Mouse (Mus musculus) MN1 (cell line): ENCODE results near the gene Cdhr3.

ENCODE experiments used
- DNase-seq: peaks from one replicate; pipeline ENCODE4 v3.0.0-alpha.2; 2016; ENCODE audit warnings: low spot score

The Cdhr3 gene

GRCm38 (mm10) chr12:33076309-33076708 is 16.4 kb downstream of the Cdhr3 start:
- DNase-seq, result no peak

GRCm38 (mm10) chr12:33071901-33072672 is 20.6 kb downstream of the Cdhr3 start:
- DNase-seq, result peak; percentile 62

GRCm38 (mm10) chr12:33068977-33069376 is 23.7 kb downstream of the Cdhr3 start:
- no peak for DNase-seq

GRCm38 (mm10) chr12:33066355-33066754 is 26.3 kb downstream of the Cdhr3 start:
- DNase-seq, result peak; percentile 49

GRCm38 (mm10) chr12:33065162-33065561 is 27.5 kb downstream of the Cdhr3 start:
- no peak for DNase-seq

- no peak for DNase-seq
Measured at GRCm38 (mm10) chr12:33064266-33064665, 28.4 kb downstream of the Cdhr3 start.

- no peak for DNase-seq
Measured at GRCm38 (mm10) chr12:33063250-33063649, 29.4 kb downstream of the Cdhr3 start.

- peak; percentile 83 for DNase-seq
Measured at GRCm38 (mm10) chr12:33062379-33062778, 30.3 kb downstream of the Cdhr3 start.

- peak; percentile 68 for DNase-seq
Measured at GRCm38 (mm10) chr12:33061651-33062050, 31.0 kb downstream of the Cdhr3 start.

GRCm38 (mm10) chr12:33057231-33058048 is 35.2 kb downstream of the Cdhr3 start:
- peak; percentile 80 for DNase-seq

GRCm38 (mm10) chr12:33056574-33056973 is 36.1 kb downstream of the Cdhr3 start:
- no peak for DNase-seq

- no peak for DNase-seq
Measured at GRCm38 (mm10) chr12:33056074-33056473, 36.6 kb downstream of the Cdhr3 start.

- DNase-seq, result no peak
Measured at GRCm38 (mm10) chr12:33053746-33054145, 38.9 kb downstream of the Cdhr3 start.

- no peak for DNase-seq
Measured at GRCm38 (mm10) chr12:33053311-33053710, 39.4 kb downstream of the Cdhr3 start.

- no peak for DNase-seq
Measured at GRCm38 (mm10) chr12:33048391-33048790, 44.3 kb downstream of the Cdhr3 start.

GRCm38 (mm10) chr12:33046434-33046833 is 46.2 kb downstream of the Cdhr3 start:
- DNase-seq, result no peak

GRCm38 (mm10) chr12:33045533-33046361 is 46.9 kb downstream of the Cdhr3 start:
- peak; percentile 66 for DNase-seq

GRCm38 (mm10) chr12:33041476-33041875 is 51.2 kb downstream of the Cdhr3 start:
- DNase-seq, result no peak

- peak; percentile 65 for DNase-seq
Measured at GRCm38 (mm10) chr12:33040811-33041210, 51.9 kb downstream of the Cdhr3 start.

- no peak for DNase-seq
Measured at GRCm38 (mm10) chr12:33038676-33039075, 54.0 kb downstream of the Cdhr3 start.

- peak; percentile 61 for DNase-seq
Measured at GRCm38 (mm10) chr12:33035719-33036521, 56.8 kb downstream of the Cdhr3 start.
